Mouse (Mus musculus) limb, embryonic 10.5 days (tissue): ENCODE results near the gene Rarg. TPM values are rescaled to one million over a fixed set of nuclear protein-coding genes. Genes with fewer than 3 reads are reported as not detected.

Experiments used
- DNase-seq: peaks from one replicate; pipeline ENCODE4 v3.0.0-alpha.2; 2017; ENCODE audit warnings: low spot score
- H3K27ac ChIP-seq: fragments of 300-500 bp; sonication (generic); 2 replicates; pipeline ENCODE4 v1.5.1; 2016; ENCODE audit warnings: mild to moderate bottlenecking
- H3K27me3 ChIP-seq: fragments of 300-500 bp; sonication (generic); 2 replicates; pipeline ENCODE4 v1.6.1; 2016; ENCODE audit warnings: low read depth, mild to moderate bottlenecking; ENCODE audit not compliant: poor library complexity, severe bottlenecking
- H3K36me3 ChIP-seq: fragments of 300-500 bp; sonication (generic); 2 replicates; pipeline ENCODE4 v1.6.1; 2016; ENCODE audit warnings: mild to moderate bottlenecking, moderate library complexity
- H3K4me1 ChIP-seq: fragments of 300-500 bp; sonication (generic); 2 replicates; pipeline ENCODE4 v1.6.1; 2016
- H3K4me3 ChIP-seq: fragments of 300-500 bp; sonication (generic); 2 replicates; pipeline ENCODE4 v1.5.1; 2016; ENCODE audit warnings: mild to moderate bottlenecking, moderate library complexity
- H3K9me3 ChIP-seq: fragments of 300-500 bp; sonication (generic); replicated peaks from 2 replicates; pipeline ENCODE4 v1.6.1; 2016; ENCODE audit warnings: mild to moderate bottlenecking
- WGBS: fragments of 180-500 bp; shearing (Covaris S2); methylation state at CpG from one replicate; pipeline ENCODE4 v1.1.7; 2016; 5-methylcytosine and 5-hydroxymethylcytosine counted together
- polyA plus RNA-seq: library from polyadenylated mRNA; unstranded; fragments of >200 nt; fragmentation: Nextera tagmentation; extraction: Ambion mirVana; gene quantifications from 2 replicates; pipeline ENCODE4 v1.2.1, GENCODE M21; 2016

Gene Rarg
- polyA plus RNA-seq, 1 experiment from 2014 or later: 148 TPM

DNA sequence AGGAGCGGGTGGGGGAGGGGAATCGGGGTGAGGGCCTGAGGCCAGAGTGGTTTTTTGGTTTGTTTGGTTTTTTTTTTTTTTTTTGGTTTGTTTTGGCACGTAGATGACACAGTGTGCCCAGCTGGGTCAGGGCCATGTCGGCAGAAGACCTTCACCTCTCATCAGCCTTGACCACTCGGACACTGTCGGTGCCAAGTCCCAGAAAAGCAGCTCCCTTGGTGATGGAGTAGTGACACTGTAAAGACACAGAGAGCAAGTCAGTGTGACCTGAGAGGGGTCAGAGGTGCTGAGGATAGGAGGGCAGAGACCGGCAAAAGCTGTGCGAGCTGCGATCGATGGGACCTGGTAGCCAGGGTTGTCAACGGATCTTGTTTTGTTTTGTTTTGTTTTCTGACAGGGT lies 71.1 kb downstream of the Rarg start:
- Histone ChIP-seq H3K9me3 (no peaks in the 10 kb centered on the region), H3K4me1 (0 out of 2 replicates have a peak, but pooled peaks cover 7% of the 10 kb centered on the region), H3K27ac (no peak overlapping the region), H3K4me3 (no peak overlapping the region), H3K27me3 (no peaks in the 10 kb centered on the region), H3K36me3 (peaks cover 51% of the 10 kb centered on the region)
- no peak for DNase-seq
- 79% methylated on average over 11 of the region's 11 CpGs for WGBS

Other genes starting within 250 kb of the Rarg start
- gene Krt18, start 229.3 kb downstream of the Rarg start, polyA plus RNA-seq: 33.4 and 49.5 TPM in 2 replicates
- 133 and 140 TPM in 2 replicates for gene Eif4b, start 183.7 kb downstream of the Rarg start, polyA plus RNA-seq
- 13.0 and 18.6 TPM in 2 replicates for gene Tns2, start 157.1 kb downstream of the Rarg start, polyA plus RNA-seq
- 12.6 and 14.6 TPM in 2 replicates for gene Spryd3, start 121.3 kb downstream of the Rarg start, polyA plus RNA-seq
- gene Igfbp6, start 113.2 kb downstream of the Rarg start, polyA plus RNA-seq: 0.23 and 0.46 TPM in 2 replicates
- gene Soat2, start 107.0 kb downstream of the Rarg start, polyA plus RNA-seq: 0.06 and 0.24 TPM in 2 replicates
- gene Zfp740, start 54.3 kb downstream of the Rarg start, polyA plus RNA-seq: 73.0 and 88.7 TPM in 2 replicates
- 38.8 and 55.0 TPM in 2 replicates for gene Csad, start 52.8 kb downstream of the Rarg start, polyA plus RNA-seq
- gene Itgb7, start 25.6 kb downstream of the Rarg start, polyA plus RNA-seq: 1.2 and 1.5 TPM in 2 replicates
- 1.1 and 1.4 TPM in 2 replicates for gene Gm9918, start 13.0 kb upstream of the Rarg start, polyA plus RNA-seq
- gene Mfsd5, start 21.9 kb upstream of the Rarg start, polyA plus RNA-seq: 69.5 and 76.5 TPM in 2 replicates
- gene Espl1, start 38.7 kb upstream of the Rarg start, polyA plus RNA-seq: 60.6 and 63.5 TPM in 2 replicates
- 351 and 381 TPM in 2 replicates for gene Pfdn5, start 68.6 kb upstream of the Rarg start, polyA plus RNA-seq
- 123 and 135 TPM in 2 replicates for gene Myg1, start 74.2 kb upstream of the Rarg start, polyA plus RNA-seq
- 150 and 163 TPM in 2 replicates for gene Aaas, start 93.3 kb upstream of the Rarg start, polyA plus RNA-seq
- 1.6 and 1.8 TPM in 2 replicates for gene Sp7, start 109.7 kb upstream of the Rarg start, polyA plus RNA-seq
- 9.1 and 9.8 TPM in 2 replicates for gene Sp1, start 148.6 kb upstream of the Rarg start, polyA plus RNA-seq
- gene Amhr2, start 187.8 kb upstream of the Rarg start, polyA plus RNA-seq: 0.15 TPM in 1 of 2 replicates, not detected in the other
- 57.6 and 60.5 TPM in 2 replicates for gene Prr13, start 201.5 kb upstream of the Rarg start, polyA plus RNA-seq
- gene Pcbp2, start 213.0 kb upstream of the Rarg start, polyA plus RNA-seq: 230 and 235 TPM in 2 replicates
- gene Gm10337, start 246.2 kb upstream of the Rarg start, polyA plus RNA-seq: 3.8 and 4.8 TPM in 2 replicates